Mouse (Mus musculus): ENCODE data around the gene Mtif2. TPM values are rescaled to one million over a fixed set of nuclear protein-coding genes. Genes with fewer than 3 reads are reported as not detected.

Gene Mtif2
- polyA plus RNA-seq, 1 experiment from 2014 or later = 31.8 TPM

DNA sequence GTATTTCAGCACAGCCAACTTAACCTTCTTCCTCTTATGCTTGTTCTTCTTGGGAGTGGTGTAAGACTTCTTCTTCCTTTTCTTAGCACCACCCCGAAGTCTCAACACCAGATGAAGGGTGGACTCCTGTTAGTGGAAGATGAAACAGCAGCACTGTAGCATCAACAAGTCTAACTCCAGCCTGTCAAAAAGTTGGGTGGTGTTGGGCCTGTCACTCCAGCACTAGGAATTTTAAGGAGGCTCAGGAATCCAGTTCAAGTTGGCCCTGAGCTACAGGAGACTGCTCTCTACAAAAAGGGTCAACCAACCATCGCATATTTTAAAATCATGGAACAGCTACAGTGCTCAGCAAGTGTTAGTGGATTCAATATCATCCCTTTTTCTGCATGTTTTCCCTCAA is 20.1 kb downstream of the Mtif2 start:
- WGBS (ENCODE audit: missing documents) = 42% methylated on average over 2 of the region's 2 CpGs
- Histone ChIP-seq H3K27ac (peak overlapping the region; percentile 94), H3K4me3 (ENCODE audit: inconsistent target) (peak overlapping the region; percentile 92; the same call in 1 of the 2 replicates), H3K79me2 (ENCODE audit: inconsistent target) (peaks cover 25% of the 10 kb centered on the region), H3K36me3 (ENCODE audit: inconsistent target) (peaks cover 24% of the 10 kb centered on the region)

DNA sequence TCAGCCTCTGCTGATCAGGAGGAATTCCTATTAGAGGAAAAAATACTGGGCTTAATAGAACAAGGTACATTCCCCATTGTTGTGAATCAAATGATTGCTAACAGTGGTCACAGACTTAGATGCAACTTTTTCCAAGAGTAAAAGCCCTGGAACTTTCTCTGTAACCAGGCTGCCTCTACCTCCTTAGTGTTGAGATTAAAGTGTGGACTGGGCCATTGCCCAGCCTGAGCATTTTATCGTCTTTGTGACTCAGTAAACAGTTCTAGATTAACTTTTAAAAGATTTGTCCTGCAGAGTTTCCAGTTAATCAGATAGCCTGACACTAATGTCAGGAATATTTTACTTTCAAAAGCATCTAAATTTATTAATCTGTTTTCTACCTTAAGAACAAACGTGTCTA is 20.6 kb downstream of the Mtif2 start:
- Histone ChIP-seq H3K27ac (peak overlapping the region; percentile 94), H3K79me2 (ENCODE audit: inconsistent target) (peaks cover 25% of the 10 kb centered on the region), H3K4me3 (ENCODE audit: inconsistent target) (peak overlapping the region; percentile 92), H3K36me3 (ENCODE audit: inconsistent target) (peaks cover 19% of the 10 kb centered on the region)
- WGBS (ENCODE audit: missing documents) = 15% methylated on average over 2 of the region's 2 CpGs

DNA sequence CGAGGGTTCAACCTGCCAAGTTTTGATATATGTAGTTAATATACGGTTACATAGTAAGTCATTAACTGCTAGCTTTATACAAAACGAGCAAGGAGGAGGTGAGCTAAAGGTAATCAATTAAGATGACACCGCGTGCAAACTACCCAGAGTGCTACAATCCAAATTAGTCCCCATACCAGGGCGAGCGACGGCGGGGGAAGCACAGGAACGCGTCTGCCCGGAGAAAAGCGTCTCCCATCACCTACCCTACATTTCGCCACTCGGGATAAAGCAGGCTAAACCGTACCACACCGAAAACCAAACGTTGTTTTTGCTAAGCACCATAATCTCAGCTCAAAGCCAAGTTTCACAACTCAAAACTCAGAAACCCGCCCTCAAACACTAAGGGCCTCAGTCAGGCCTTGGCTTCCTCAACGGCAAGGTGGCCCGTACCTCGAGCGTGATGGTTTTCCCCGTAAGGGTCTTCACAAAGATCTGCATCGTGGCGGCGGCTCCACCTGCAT is 21.1 kb downstream of the Mtif2 start:
- H3K79me2 ChIP-seq (ENCODE audit: inconsistent target) = peaks cover 25% of the 10 kb centered on the region
- 2% methylated on average over 27 of the region's 27 CpGs for WGBS (ENCODE audit: missing documents)
- H3K27ac ChIP-seq = peak overlapping the region; percentile 94
- H3K36me3 ChIP-seq (ENCODE audit: inconsistent target) = peaks cover 19% of the 10 kb centered on the region
- peak overlapping the region; percentile 92 for H3K4me3 ChIP-seq (ENCODE audit: inconsistent target)

DNA sequence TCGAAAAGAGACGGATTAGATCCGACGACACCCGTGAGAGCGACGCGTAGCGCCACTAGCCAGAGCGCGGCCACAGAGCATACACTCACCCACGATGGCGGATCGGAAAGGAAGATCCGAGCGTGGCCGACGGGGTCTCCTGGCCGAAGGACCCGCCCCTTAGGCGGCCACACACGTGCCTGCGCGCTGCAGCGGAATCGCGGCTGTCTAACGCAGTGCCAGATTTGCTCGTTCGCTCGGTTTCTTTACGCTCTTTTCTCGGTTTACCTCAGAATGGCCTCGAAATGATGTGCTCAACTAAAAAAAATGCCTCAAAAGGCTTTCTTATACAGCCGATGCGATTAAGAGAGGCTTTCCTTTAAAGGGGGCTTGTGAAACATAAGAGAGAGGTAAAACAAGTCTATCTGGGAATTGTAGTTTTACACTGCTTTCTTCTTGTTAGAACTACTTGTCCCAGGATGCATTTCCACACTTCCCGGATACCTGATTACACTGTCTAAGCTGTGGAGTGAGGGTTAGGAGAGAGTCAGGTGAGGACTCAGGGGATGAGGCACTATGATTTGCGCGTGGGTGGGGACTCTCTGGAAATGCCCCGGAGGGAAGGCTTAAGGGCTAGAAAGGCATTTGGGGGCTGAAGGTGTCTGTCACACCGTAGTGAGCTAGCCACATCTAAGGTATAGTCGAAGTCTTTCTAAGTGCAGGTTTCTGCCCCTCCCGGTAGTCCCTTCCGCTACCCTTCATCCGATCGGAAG is 21.7 kb downstream of the Mtif2 start, which contains the start of the genes Clhc1 and Rps27a:
Gene Clhc1 (plus strand): TSS at position 199 of the 752 bp plus-strand sequence.
Gene Rps27a (minus strand): TSS at position 358 of the 752 bp plus-strand sequence.
- Histone ChIP-seq H3K4me3 (ENCODE audit: inconsistent target) (peak within 1 kb of the TSS; percentile 92), H3K36me3 (ENCODE audit: inconsistent target) (peaks cover 19% of the 10 kb centered on the region), H3K79me2 (ENCODE audit: inconsistent target) (peaks cover 25% of the 10 kb centered on the region), H3K27ac (peak within 1 kb of the TSS; percentile 94)
- under 1% methylated on average over 46 of the region's 46 CpGs for WGBS (ENCODE audit: missing documents)

DNA sequence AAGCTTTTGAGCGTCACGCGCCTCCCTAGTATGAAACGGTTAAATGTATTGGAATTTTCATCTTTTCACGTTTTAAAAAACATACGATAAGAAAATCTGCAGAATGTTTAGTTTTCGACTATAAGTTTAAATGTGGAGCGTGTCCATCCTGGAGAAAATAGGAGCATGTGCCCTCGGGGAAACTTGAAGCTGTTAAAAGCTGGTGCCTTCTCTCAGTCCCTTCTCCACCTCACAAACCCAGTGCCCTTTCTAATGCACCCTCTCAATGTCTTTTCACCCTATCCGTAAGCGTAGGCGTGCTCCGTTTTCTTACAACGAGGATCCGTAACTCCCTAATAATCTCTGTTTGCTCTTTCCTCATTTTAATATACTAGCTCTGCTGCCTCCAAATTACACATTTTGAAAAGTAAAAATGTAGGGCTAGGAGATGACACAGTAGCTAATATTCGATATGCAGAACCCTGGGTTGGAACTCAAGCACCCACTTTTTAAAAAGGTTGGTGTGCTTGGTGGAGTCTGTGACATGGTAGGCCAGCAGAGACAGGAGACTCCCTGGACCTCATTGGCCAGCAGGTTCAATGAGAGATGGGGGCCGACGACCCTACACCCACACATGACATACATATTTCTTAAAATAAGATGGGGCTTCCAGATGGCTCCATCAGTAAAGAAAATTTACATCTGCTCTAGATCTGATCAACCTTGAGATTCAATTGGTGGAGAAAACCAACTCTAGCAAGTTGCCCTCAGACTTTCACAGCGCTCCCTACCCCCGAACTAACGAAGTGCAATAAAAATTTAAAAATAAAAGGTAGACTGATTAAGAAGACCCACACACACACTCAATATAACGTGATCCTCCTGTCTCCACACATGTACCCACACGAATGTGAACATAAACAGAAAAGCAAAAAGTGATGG is 22.6 kb downstream of the Mtif2 start:
- peak overlapping the region; percentile 94 for H3K27ac ChIP-seq
- H3K4me3 ChIP-seq (ENCODE audit: inconsistent target) = peak overlapping the region; percentile 92
- peaks cover 18% of the 10 kb centered on the region for H3K36me3 ChIP-seq (ENCODE audit: inconsistent target)
- WGBS (ENCODE audit: missing documents) = 20% methylated on average over 23 of the region's 23 CpGs
- H3K79me2 ChIP-seq (ENCODE audit: inconsistent target) = peaks cover 25% of the 10 kb centered on the region

DNA sequence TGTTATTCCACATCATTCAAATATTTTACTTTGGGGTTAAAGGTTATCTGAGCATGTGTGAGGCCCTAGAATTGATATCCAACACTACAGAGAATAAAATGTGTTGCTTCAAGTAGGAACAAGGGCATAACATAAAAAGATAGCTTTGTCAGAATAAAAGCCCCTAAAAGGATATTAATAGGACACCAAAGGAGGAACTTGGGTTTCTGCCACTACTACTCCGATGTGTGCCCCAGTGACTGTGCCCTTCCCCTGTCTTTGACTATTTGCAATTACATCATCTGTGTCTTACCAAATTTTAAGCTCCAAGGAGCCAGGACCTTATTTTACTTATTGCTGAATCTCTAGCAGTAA is 23.2 kb downstream of the Mtif2 start:
- Histone ChIP-seq H3K36me3 (ENCODE audit: inconsistent target) (peaks cover 12% of the 10 kb centered on the region), H3K27ac (peak overlapping the region; percentile 94), H3K79me2 (ENCODE audit: inconsistent target) (peaks cover 25% of the 10 kb centered on the region), H3K4me3 (ENCODE audit: inconsistent target) (no peak overlapping the region)
- 0% methylated on average over 1 of the region's 1 CpGs for WGBS (ENCODE audit: missing documents)

DNA sequence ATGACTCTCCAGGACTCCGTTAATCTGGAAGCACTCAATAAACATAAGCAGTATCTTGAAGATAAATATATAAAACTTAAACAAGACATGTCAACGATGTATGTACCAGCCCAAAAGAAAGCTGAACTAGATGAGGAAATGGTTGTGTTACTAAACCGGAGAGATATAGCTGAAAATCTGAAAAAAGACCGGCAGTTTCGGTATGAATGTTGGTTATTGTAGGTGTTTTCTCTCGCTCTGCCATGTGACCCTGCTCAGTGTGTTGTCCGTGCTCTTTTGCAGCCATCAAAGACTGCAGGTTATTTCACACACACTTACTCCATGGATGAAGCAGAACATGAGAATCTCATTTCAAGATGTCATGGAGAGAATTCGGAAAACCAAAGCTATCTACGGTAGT is 34.2 kb downstream of the Mtif2 start:
- no peak overlapping the region for H3K27ac ChIP-seq
- H3K79me2 ChIP-seq (ENCODE audit: inconsistent target) = no peaks in the 10 kb centered on the region
- 91% methylated on average over 9 of the region's 9 CpGs for WGBS (ENCODE audit: missing documents)
- H3K4me3 ChIP-seq (ENCODE audit: inconsistent target) = no peak overlapping the region
- no peaks in the 10 kb centered on the region for H3K36me3 ChIP-seq (ENCODE audit: inconsistent target)

DNA sequence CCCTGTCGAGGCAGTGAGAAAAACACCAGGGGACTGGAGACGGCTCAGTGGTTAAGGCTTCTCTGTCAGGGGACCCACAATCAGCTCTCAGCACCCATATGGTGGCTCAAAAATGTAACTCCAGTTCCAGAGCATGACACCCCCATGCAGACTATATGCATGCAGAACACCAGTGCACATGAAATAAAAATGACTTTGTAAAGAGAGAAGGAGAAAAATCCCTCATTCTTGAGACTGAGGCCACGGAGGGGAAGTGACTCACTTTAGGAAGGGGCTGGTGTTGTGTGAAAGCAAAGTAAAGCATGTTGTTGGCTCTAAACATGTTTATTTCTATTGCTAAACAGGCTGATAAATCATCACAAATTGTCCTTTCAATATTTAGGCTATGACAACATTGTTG is 34.8 kb downstream of the Mtif2 start:
- WGBS (ENCODE audit: missing documents) = 90% methylated on average over 3 of the region's 3 CpGs
- Histone ChIP-seq H3K27ac (no peak overlapping the region), H3K36me3 (ENCODE audit: inconsistent target) (no peaks in the 10 kb centered on the region), H3K4me3 (ENCODE audit: inconsistent target) (no peak overlapping the region), H3K79me2 (ENCODE audit: inconsistent target) (no peaks in the 10 kb centered on the region)

DNA sequence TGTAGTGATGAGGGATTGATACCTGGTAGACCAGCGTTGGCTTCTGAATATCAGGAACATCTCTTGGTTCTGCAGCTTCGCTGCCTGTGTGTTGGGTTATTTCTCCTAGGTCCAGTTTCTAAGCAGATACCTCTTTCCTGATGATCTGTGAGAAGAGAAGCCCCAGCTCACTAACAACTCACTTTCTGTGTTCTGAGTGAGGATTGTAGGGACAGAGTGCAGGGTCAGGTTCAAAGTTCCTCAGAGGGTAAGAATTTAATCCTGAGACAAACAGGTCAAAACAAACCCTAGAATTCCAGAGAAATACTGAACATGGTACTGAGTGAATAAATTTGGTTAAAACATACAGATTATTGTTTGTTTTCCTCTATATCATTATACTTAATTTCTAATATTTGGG is 37.2 kb downstream of the Mtif2 start:
- no peaks in the 10 kb centered on the region for H3K79me2 ChIP-seq (ENCODE audit: inconsistent target)
- no peak overlapping the region for H3K4me3 ChIP-seq (ENCODE audit: inconsistent target)
- H3K27ac ChIP-seq = no peak overlapping the region
- H3K36me3 ChIP-seq (ENCODE audit: inconsistent target) = no peaks in the 10 kb centered on the region
- WGBS (ENCODE audit: missing documents) = 97% methylated on average over 2 of the region's 2 CpGs

DNA sequence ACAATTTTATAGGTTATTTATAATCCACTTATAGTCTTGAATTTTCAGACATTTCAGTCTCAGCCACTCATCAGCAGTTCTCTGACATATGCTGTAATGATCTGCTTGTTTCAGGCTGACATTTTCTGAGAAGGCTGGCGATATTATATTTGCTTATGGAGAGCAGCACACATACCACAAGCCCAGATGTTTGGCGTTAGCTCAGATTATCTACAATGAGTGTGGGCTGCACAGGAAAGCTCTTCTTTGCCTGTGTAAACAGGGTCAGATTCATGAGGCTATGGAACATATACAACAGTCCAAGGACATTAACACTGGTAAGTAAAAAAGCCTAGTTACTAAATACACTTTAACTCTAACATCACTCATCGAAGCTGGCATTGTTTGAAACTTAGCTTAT is 45.3 kb downstream of the Mtif2 start:
- H3K27ac ChIP-seq = no peak overlapping the region
- 69% methylated on average over 3 of the region's 3 CpGs for WGBS (ENCODE audit: missing documents)
- no peak overlapping the region for H3K4me3 ChIP-seq (ENCODE audit: inconsistent target)
- no peaks in the 10 kb centered on the region for H3K79me2 ChIP-seq (ENCODE audit: inconsistent target)
- no peaks in the 10 kb centered on the region for H3K36me3 ChIP-seq (ENCODE audit: inconsistent target)

DNA sequence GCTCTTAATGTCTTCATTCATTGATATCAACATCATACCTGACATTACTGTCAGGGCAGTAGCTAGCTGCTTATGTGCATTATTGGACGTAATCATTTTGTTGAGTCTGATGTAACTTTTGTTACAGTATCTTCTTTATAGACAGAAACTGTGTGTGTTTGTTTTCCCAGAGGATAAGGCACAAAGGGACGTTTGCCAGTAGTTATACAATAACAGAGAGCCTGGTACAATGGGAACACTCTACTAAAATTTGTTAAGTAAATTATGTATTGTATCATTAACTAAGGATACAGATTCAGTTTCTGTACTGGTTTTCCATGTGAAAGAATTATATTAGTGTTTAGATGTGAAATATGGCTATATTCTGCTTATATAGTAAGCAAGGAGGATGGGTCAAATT is 46.4 kb downstream of the Mtif2 start:
- no peak overlapping the region for H3K27ac ChIP-seq
- no peaks in the 10 kb centered on the region for H3K36me3 ChIP-seq (ENCODE audit: inconsistent target)
- no peak overlapping the region for H3K4me3 ChIP-seq (ENCODE audit: inconsistent target)
- no peaks in the 10 kb centered on the region for H3K79me2 ChIP-seq (ENCODE audit: inconsistent target)
- 88% methylated on average over 2 of the region's 2 CpGs for WGBS (ENCODE audit: missing documents)

DNA sequence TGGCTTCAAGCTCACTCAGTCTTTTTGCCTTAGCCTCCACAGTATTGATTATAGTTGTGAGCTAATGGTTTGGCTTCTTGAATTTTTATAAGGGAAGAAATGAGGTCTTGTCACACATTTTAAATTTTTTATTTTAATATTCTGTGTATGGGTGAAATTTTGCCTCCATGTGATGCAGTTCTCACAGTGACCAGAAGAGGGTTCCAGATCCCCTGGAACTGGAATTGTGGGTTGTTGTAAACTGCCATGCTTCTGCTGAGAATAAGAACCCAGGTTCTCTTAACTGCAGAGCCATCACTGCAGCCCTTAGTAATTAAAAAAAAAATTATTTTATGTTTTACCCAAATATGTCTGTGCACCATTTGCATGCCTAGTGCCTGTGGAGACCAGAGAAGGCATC is 53.4 kb downstream of the Mtif2 start:
- Histone ChIP-seq H3K36me3 (ENCODE audit: inconsistent target) (no peaks in the 10 kb centered on the region), H3K27ac (no peak overlapping the region), H3K79me2 (ENCODE audit: inconsistent target) (no peaks in the 10 kb centered on the region), H3K4me3 (ENCODE audit: inconsistent target) (no peak overlapping the region)
